Mouse (Mus musculus) large intestine, adult 2 months (tissue): ENCODE data around the gene Il12rb1. TPM values are rescaled to one million over a fixed set of nuclear protein-coding genes. Genes with fewer than 3 reads are reported as not detected.

Experiments used
- DNase-seq: peaks from one replicate; pipeline ENCODE4 v3.0.0-alpha.2; 2012; ENCODE audit warnings: low read depth, low spot score
- WGBS: fragments of 180-500 bp; shearing (Covaris S2); methylation state at CpG from one replicate; pipeline ENCODE4 v1.1.7; 2018; 5-methylcytosine and 5-hydroxymethylcytosine counted together
- polyA plus RNA-seq: library from polyadenylated mRNA; depleted of rRNA; stranded (reverse); fragments of >200 nt; gene quantifications from 2 replicates; pipeline ENCODE4 v1.2.3, GENCODE M21; 2012; rRNA removed

The Il12rb1 gene
- polyA plus RNA-seq: 2.4 and 4.2 TPM in 2 replicates

GRCm38 (mm10) chr8:70808239-70808638 lies at the start of gene Il12rb1:
Il12rb1 (plus strand) TSS chr8:70808449.
- WGBS: 77% methylated on average over 5 of the region's 5 CpGs

GRCm38 (mm10) chr8:70758616-70759561 lies 49.4 kb upstream of the Il12rb1 start:
- WGBS: 46% methylated on average over 19 of the region's 19 CpGs
- DNase-seq: no peak

More at GRCm38 (mm10) chr8:70808239-70808638, at the start of gene Il12rb1:
- no peak for DNase-seq

GRCm38 (mm10) chr8:70760350-70760749 lies 47.9 kb upstream of the Il12rb1 start:
- DNase-seq: no peak
- WGBS: under 1% methylated on average over 22 of the region's 22 CpGs

- WGBS: 1% methylated on average over 55 of the region's 55 CpGs
- DNase-seq: peak; percentile 98
Measured at GRCm38 (mm10) chr8:70760775-70761406, 47.4 kb upstream of the Il12rb1 start, which contains the start of gene Mpv17l2. Mpv17l2 (minus strand) TSS chr8:70760946.

- WGBS: 34% methylated on average over 1 of the region's 1 CpGs
- no peak for DNase-seq
Measured at GRCm38 (mm10) chr8:70762118-70762517, 46.1 kb upstream of the Il12rb1 start.

GRCm38 (mm10) chr8:70763354-70763753 lies 44.9 kb upstream of the Il12rb1 start:
- 8% methylated on average over 3 of the region's 3 CpGs for WGBS
- no peak for DNase-seq

GRCm38 (mm10) chr8:70764026-70764425 lies 44.2 kb upstream of the Il12rb1 start:
- DNase-seq: no peak
- 42% methylated on average over 8 of the region's 8 CpGs for WGBS

GRCm38 (mm10) chr8:70764676-70765075 lies 43.6 kb upstream of the Il12rb1 start:
- no peak for DNase-seq
- 44% methylated on average over 13 of the region's 13 CpGs for WGBS

GRCm38 (mm10) chr8:70765329-70765728 lies 42.9 kb upstream of the Il12rb1 start:
- DNase-seq: no peak
- WGBS: 41% methylated on average over 9 of the region's 9 CpGs

- DNase-seq: no peak
- under 1% methylated on average over 34 of the region's 34 CpGs for WGBS
Measured at GRCm38 (mm10) chr8:70765838-70766570, 42.2 kb upstream of the Il12rb1 start.

- DNase-seq: no peak
- WGBS: 13% methylated on average over 21 of the region's 21 CpGs
Measured at GRCm38 (mm10) chr8:70766571-70767440, 41.4 kb upstream of the Il12rb1 start.

- 84% methylated on average over 6 of the region's 6 CpGs for WGBS
- DNase-seq: no peak
Measured at GRCm38 (mm10) chr8:70767503-70767902, 40.7 kb upstream of the Il12rb1 start.

GRCm38 (mm10) chr8:70768231-70768776 lies 39.9 kb upstream of the Il12rb1 start:
- 85% methylated on average over 32 of the region's 32 CpGs for WGBS
- DNase-seq: no peak

- 82% methylated on average over 16 of the region's 16 CpGs for WGBS
- DNase-seq: no peak
Measured at GRCm38 (mm10) chr8:70768956-70769355, 39.3 kb upstream of the Il12rb1 start.

GRCm38 (mm10) chr8:70769359-70769758 lies 38.9 kb upstream of the Il12rb1 start:
- 6% methylated on average over 26 of the region's 26 CpGs for WGBS
- DNase-seq: no peak

- 83% methylated on average over 12 of the region's 12 CpGs for WGBS
- DNase-seq: no peak
Measured at GRCm38 (mm10) chr8:70769858-70770257, 38.4 kb upstream of the Il12rb1 start.

GRCm38 (mm10) chr8:70770748-70771147 lies 37.5 kb upstream of the Il12rb1 start:
- DNase-seq: no peak
- WGBS: 94% methylated on average over 13 of the region's 13 CpGs

GRCm38 (mm10) chr8:70771217-70771616 lies 37.0 kb upstream of the Il12rb1 start:
- DNase-seq: no peak
- WGBS: 83% methylated on average over 7 of the region's 7 CpGs

GRCm38 (mm10) chr8:70772075-70772474 lies 36.2 kb upstream of the Il12rb1 start:
- DNase-seq: no peak
- 92% methylated on average over 13 of the region's 13 CpGs for WGBS
